Mouse (Mus musculus): ENCODE data around the gene Gucd1. TPM values are rescaled to one million over a fixed set of nuclear protein-coding genes. Genes with fewer than 3 reads are reported as not detected.
"Not testable (repeated sequence)": the region's sequence is repeated elsewhere in the genome, so short reads cannot be mapped to it uniquely, and the experiment has no call there.

Gene Gucd1
- polyA plus RNA-seq, 1 experiment from 2014 or later: 24.0 TPM

- Histone ChIP-seq H3K4me1 (replicated peaks) (no peaks in the 10 kb centered on the region), H3K9me3 (no peaks in the 10 kb centered on the region), H3K36me3 (peaks cover 29% of the 10 kb centered on the region), H3K4me2 (no peak overlapping the region), H3K4me3 (replicated peaks) (no peak overlapping the region), H3K27ac (no peak overlapping the region), H3K9ac (replicated peaks) (no peak overlapping the region), H3K27me3 (no peaks in the 10 kb centered on the region)
- 94% methylated on average over 7 of the region's 7 CpGs for WGBS
- no peak for ATAC-seq (ENCODE audit: insufficient number of reproducible peaks, insufficient read depth, low FRiP score, low TSS enrichment, low read depth)
These were observed 14.1 kb downstream of the Gucd1 start for GRCm38 (mm10) chr10:75503692-75504091.

GRCm38 (mm10) chr10:75501641-75502040, 16.1 kb downstream of the Gucd1 start:
- Histone ChIP-seq H3K4me1 (replicated peaks) (no peaks in the 10 kb centered on the region), H3K27me3 (no peaks in the 10 kb centered on the region), H3K27ac (no peak overlapping the region), H3K4me3 (replicated peaks) (no peak overlapping the region), H3K36me3 (peaks cover 9% of the 10 kb centered on the region; the same call in 1 of the 2 replicates), H3K9me3 (no peaks in the 10 kb centered on the region), H3K9ac (replicated peaks) (no peak overlapping the region), H3K4me2 (no peak overlapping the region)
- 87% methylated on average over 1 of the region's 1 CpGs for WGBS
- ATAC-seq (ENCODE audit: insufficient number of reproducible peaks, insufficient read depth, low FRiP score, low TSS enrichment, low read depth): no peak

- no peak overlapping the region for H3K4me2 ChIP-seq
- no peaks in the 10 kb centered on the region for H3K9me3 ChIP-seq
- no peak overlapping the region for H3K9ac ChIP-seq (replicated peaks)
- H3K4me3 ChIP-seq (replicated peaks): no peak overlapping the region
- ATAC-seq (ENCODE audit: insufficient number of reproducible peaks, insufficient read depth, low FRiP score, low TSS enrichment, low read depth): no peak
- no peak overlapping the region for H3K27ac ChIP-seq
- H3K36me3 ChIP-seq: peaks cover 4% of the 10 kb centered on the region; the same call in 1 of the 2 replicates
- 64% methylated on average over 7 of the region's 7 CpGs for WGBS
- no peaks in the 10 kb centered on the region for H3K27me3 ChIP-seq
- H3K4me1 ChIP-seq (replicated peaks): no peaks in the 10 kb centered on the region
These were observed 17.4 kb downstream of the Gucd1 start for GRCm38 (mm10) chr10:75500345-75500744.

- 50% methylated on average over 3 of the region's 3 CpGs for WGBS
- H3K36me3 ChIP-seq: peaks cover 4% of the 10 kb centered on the region; the same call in 1 of the 2 replicates
- H3K27ac ChIP-seq: no peak overlapping the region
- H3K27me3 ChIP-seq: no peaks in the 10 kb centered on the region
- H3K4me2 ChIP-seq: no peak overlapping the region
- H3K9ac ChIP-seq (replicated peaks): no peak overlapping the region
- H3K4me1 ChIP-seq (replicated peaks): no peaks in the 10 kb centered on the region
- H3K4me3 ChIP-seq (replicated peaks): no peak overlapping the region
- no peaks in the 10 kb centered on the region for H3K9me3 ChIP-seq
- ATAC-seq (ENCODE audit: insufficient number of reproducible peaks, insufficient read depth, low FRiP score, low TSS enrichment, low read depth): no peak
These were observed 18.0 kb downstream of the Gucd1 start for GRCm38 (mm10) chr10:75499791-75500190.

- H3K27ac ChIP-seq; H3K27me3 ChIP-seq; H3K4me3 ChIP-seq (replicated peaks); H3K9me3 ChIP-seq; H3K4me2 ChIP-seq; ATAC-seq (ENCODE audit: insufficient number of reproducible peaks, insufficient read depth, low FRiP score, low TSS enrichment, low read depth); H3K9ac ChIP-seq (replicated peaks); H3K4me1 ChIP-seq (replicated peaks); H3K36me3 ChIP-seq: not testable (repeated sequence)
- WGBS: 89% methylated on average over 7 of the region's 7 CpGs
These were observed 18.6 kb downstream of the Gucd1 start for GRCm38 (mm10) chr10:75499214-75499613.

- H3K9me3 ChIP-seq: no peaks in the 10 kb centered on the region
- H3K27ac ChIP-seq: no peak overlapping the region
- H3K4me2 ChIP-seq: no peak overlapping the region
- H3K4me1 ChIP-seq (replicated peaks): no peaks in the 10 kb centered on the region
- H3K27me3 ChIP-seq: no peaks in the 10 kb centered on the region
- ATAC-seq (ENCODE audit: insufficient number of reproducible peaks, insufficient read depth, low FRiP score, low TSS enrichment, low read depth): no peak
- no peak overlapping the region for H3K9ac ChIP-seq (replicated peaks)
- H3K36me3 ChIP-seq: no peaks in the 10 kb centered on the region
- H3K4me3 ChIP-seq (replicated peaks): no peak overlapping the region
These were observed 21.9 kb downstream of the Gucd1 start for GRCm38 (mm10) chr10:75495921-75496320.

- H3K4me3 ChIP-seq (replicated peaks): no peak overlapping the region
- H3K27me3 ChIP-seq: no peaks in the 10 kb centered on the region
- ATAC-seq (ENCODE audit: insufficient number of reproducible peaks, insufficient read depth, low FRiP score, low TSS enrichment, low read depth): no peak
- no peak overlapping the region for H3K9ac ChIP-seq (replicated peaks)
- H3K36me3 ChIP-seq: no peaks in the 10 kb centered on the region
- no peaks in the 10 kb centered on the region for H3K9me3 ChIP-seq
- no peak overlapping the region for H3K4me2 ChIP-seq
- H3K27ac ChIP-seq: no peak overlapping the region
- no peaks in the 10 kb centered on the region for H3K4me1 ChIP-seq (replicated peaks)
- WGBS: 68% methylated on average over 6 of the region's 6 CpGs
These were observed 22.5 kb downstream of the Gucd1 start for GRCm38 (mm10) chr10:75495304-75495703.

- Histone ChIP-seq H3K36me3 (no peaks in the 10 kb centered on the region), H3K4me2 (no peak overlapping the region), H3K4me1 (replicated peaks) (no peaks in the 10 kb centered on the region), H3K9me3 (no peaks in the 10 kb centered on the region), H3K9ac (replicated peaks) (no peak overlapping the region), H3K27ac (no peak overlapping the region), H3K4me3 (replicated peaks) (no peak overlapping the region), H3K27me3 (no peaks in the 10 kb centered on the region)
- no peak for ATAC-seq (ENCODE audit: insufficient number of reproducible peaks, insufficient read depth, low FRiP score, low TSS enrichment, low read depth)
- WGBS: 81% methylated on average over 2 of the region's 2 CpGs
These were observed 25.9 kb downstream of the Gucd1 start for GRCm38 (mm10) chr10:75491936-75492262.

- ATAC-seq (ENCODE audit: insufficient number of reproducible peaks, insufficient read depth, low FRiP score, low TSS enrichment, low read depth): no peak
- H3K36me3 ChIP-seq: no peaks in the 10 kb centered on the region
- H3K4me1 ChIP-seq (replicated peaks): no peaks in the 10 kb centered on the region
- no peak overlapping the region for H3K4me2 ChIP-seq
- H3K4me3 ChIP-seq (replicated peaks): no peak overlapping the region
- H3K27me3 ChIP-seq: no peaks in the 10 kb centered on the region
- 90% methylated on average over 3 of the region's 3 CpGs for WGBS
- no peaks in the 10 kb centered on the region for H3K9me3 ChIP-seq
- H3K9ac ChIP-seq (replicated peaks): no peak overlapping the region
- no peak overlapping the region for H3K27ac ChIP-seq
These were observed 26.4 kb downstream of the Gucd1 start for GRCm38 (mm10) chr10:75491234-75491935.

GRCm38 (mm10) chr10:75490731-75491130, 27.0 kb downstream of the Gucd1 start:
- Histone ChIP-seq H3K27me3 (no peaks in the 10 kb centered on the region), H3K4me3 (replicated peaks) (no peak overlapping the region), H3K36me3 (no peaks in the 10 kb centered on the region), H3K4me1 (replicated peaks) (no peaks in the 10 kb centered on the region), H3K9ac (replicated peaks) (no peak overlapping the region), H3K4me2 (no peak overlapping the region), H3K9me3 (no peaks in the 10 kb centered on the region), H3K27ac (no peak overlapping the region)
- no peak for ATAC-seq (ENCODE audit: insufficient number of reproducible peaks, insufficient read depth, low FRiP score, low TSS enrichment, low read depth)
- 81% methylated on average over 2 of the region's 2 CpGs for WGBS

- Histone ChIP-seq H3K27ac (no peak overlapping the region), H3K4me3 (replicated peaks) (no peak overlapping the region), H3K9me3 (no peaks in the 10 kb centered on the region), H3K4me2 (no peak overlapping the region), H3K4me1 (replicated peaks) (no peaks in the 10 kb centered on the region), H3K36me3 (no peaks in the 10 kb centered on the region), H3K27me3 (no peaks in the 10 kb centered on the region), H3K9ac (replicated peaks) (no peak overlapping the region)
- ATAC-seq (ENCODE audit: insufficient number of reproducible peaks, insufficient read depth, low FRiP score, low TSS enrichment, low read depth): no peak
- 65% methylated on average over 2 of the region's 2 CpGs for WGBS
These were observed 28.2 kb downstream of the Gucd1 start for GRCm38 (mm10) chr10:75489522-75489921.

GRCm38 (mm10) chr10:75487131-75487530, 30.6 kb downstream of the Gucd1 start:
- no peak for ATAC-seq (ENCODE audit: insufficient number of reproducible peaks, insufficient read depth, low FRiP score, low TSS enrichment, low read depth)
- Histone ChIP-seq H3K4me3 (replicated peaks) (no peak overlapping the region), H3K4me1 (replicated peaks) (no peaks in the 10 kb centered on the region), H3K9me3 (no peaks in the 10 kb centered on the region), H3K27me3 (no peaks in the 10 kb centered on the region), H3K27ac (no peak overlapping the region), H3K36me3 (no peaks in the 10 kb centered on the region), H3K4me2 (no peak overlapping the region), H3K9ac (replicated peaks) (no peak overlapping the region)
- 70% methylated on average over 3 of the region's 3 CpGs for WGBS

Measured in limb, embryonic 12.5 days (tissue).